23 mouse cellular contexts compared by ENCODE assay signal in genomic region chr3:149160833-149161232, GRCm38 (mm10).
DNase-seq lines count a peak whose midpoint lies in the region; ATAC-seq lines count a peak whose summit lies in the region.
"Had no signal": no experiment of that assay in that cellular context is flagged by ENCODE, and none has a peak within 500 bp of the region (broad histone marks: within the 10 kb centered on the region; RNA-seq: fewer than 3 reads in every experiment).

No protein-coding gene starts in this region.

- H3K9me3 ChIP-seq in embryonic facial prominence, embryonic 13.5 days, result no peaks in the 10 kb centered on the region
- no peaks in the 10 kb centered on the region for H3K9me3 ChIP-seq in embryonic facial prominence, embryonic 10.5 days
- H3K9me3 ChIP-seq in intestine, embryonic 14.5 days (ENCODE audit: control insufficient read depth, low read length), result no peaks in the 10 kb centered on the region
- no peaks in the 10 kb centered on the region for H3K9me3 ChIP-seq in intestine, embryonic 16.5 days (ENCODE audit: control insufficient read depth, low read length)
- H3K9me3 ChIP-seq: forebrain, embryonic 10.5 days; forebrain, embryonic 13.5 days; heart, embryonic 10.5 days; heart, embryonic 13.5 days; hindbrain, embryonic 12.5 days; hindbrain, embryonic 15.5 days had no signal

- no peak overlapping the region for H3K4me2 ChIP-seq in embryonic facial prominence, embryonic 13.5 days
- no peak overlapping the region for H3K4me2 ChIP-seq in intestine, embryonic 14.5 days (ENCODE audit: low read length)
- no peak overlapping the region for H3K4me2 ChIP-seq in intestine, embryonic 16.5 days (ENCODE audit: low read depth, low read length)
- H3K4me2 ChIP-seq: forebrain, embryonic 13.5 days; heart, embryonic 13.5 days; hindbrain, embryonic 12.5 days; hindbrain, embryonic 15.5 days had no signal

- H3K4me1 ChIP-seq in embryonic facial prominence, embryonic 13.5 days, result peaks cover 5% of the 10 kb centered on the region; the same call in 1 of the 2 replicates
- no peaks in the 10 kb centered on the region for H3K4me1 ChIP-seq in embryonic facial prominence, embryonic 10.5 days
- H3K4me1 ChIP-seq in intestine, embryonic 14.5 days (replicated peaks; ENCODE audit: control insufficient read depth, insufficient read depth, low read length), result peaks cover 10% of the 10 kb centered on the region; the same call in 1 of the 2 replicates
- 0 out of 2 replicates have a peak, but pooled peaks cover 2% of the 10 kb centered on the region for H3K4me1 ChIP-seq in intestine, embryonic 16.5 days (ENCODE audit: control insufficient read depth, insufficient read depth, low read length)
- H3K4me1 ChIP-seq: forebrain, embryonic 13.5 days; hindbrain, embryonic 12.5 days; hindbrain, embryonic 15.5 days had no signal

- no peak for DNase-seq in embryonic facial prominence, embryonic 10.5 days (ENCODE audit: low spot score)
- DNase-seq in intestine, embryonic 14.5 days (ENCODE audit: low spot score), result peak; percentile 6
- peak; percentile 58 for DNase-seq in brain, adult 2 months (ENCODE audit: low read depth, low spot score)
- DNase-seq in kidney, postnatal 36 days, result no peak
- DNase-seq: adrenal gland, adult 8-10 months; adrenal gland, postnatal 36 days; cerebellum, adult 11 months; cerebellum, adult 2 months; cerebellum, adult 9-11 months; cerebellum, postnatal 25 days; gastrocnemius, postnatal 25 days; heart, adult 2 months had no signal

- no peaks in the 10 kb centered on the region for H3K27me3 ChIP-seq in embryonic facial prominence, embryonic 13.5 days
- no peaks in the 10 kb centered on the region; the same call in 1 of the 2 replicates for H3K27me3 ChIP-seq in embryonic facial prominence, embryonic 10.5 days (replicated peaks; ENCODE audit: low read depth, poor library complexity, severe bottlenecking)
- no peaks in the 10 kb centered on the region for H3K27me3 ChIP-seq in intestine, embryonic 14.5 days (replicated peaks; ENCODE audit: control insufficient read depth, insufficient read depth, low read length)
- H3K27me3 ChIP-seq in intestine, embryonic 16.5 days (replicated peaks; ENCODE audit: control insufficient read depth, insufficient read depth, low read length), result no peaks in the 10 kb centered on the region
- H3K27me3 ChIP-seq: forebrain, embryonic 13.5 days; heart, embryonic 13.5 days; hindbrain, embryonic 12.5 days; hindbrain, embryonic 15.5 days had no signal

- H3K36me3 ChIP-seq in embryonic facial prominence, embryonic 13.5 days, result no peaks in the 10 kb centered on the region
- no peaks in the 10 kb centered on the region for H3K36me3 ChIP-seq in embryonic facial prominence, embryonic 10.5 days (replicated peaks)
- H3K36me3 ChIP-seq in intestine, embryonic 14.5 days (ENCODE audit: control insufficient read depth, insufficient read depth, low read length), result no peaks in the 10 kb centered on the region
- H3K36me3 ChIP-seq in intestine, embryonic 16.5 days (ENCODE audit: control insufficient read depth, insufficient read depth, low read length), result no peaks in the 10 kb centered on the region
- H3K36me3 ChIP-seq: forebrain, embryonic 10.5 days; heart, embryonic 10.5 days; heart, embryonic 13.5 days; hindbrain, embryonic 12.5 days; hindbrain, embryonic 15.5 days had no signal

- peak overlapping the region; percentile 5; the same call in 1 of the 2 replicates for H3K27ac ChIP-seq in embryonic facial prominence, embryonic 13.5 days
- H3K27ac ChIP-seq in embryonic facial prominence, embryonic 10.5 days (replicated peaks), result no peak overlapping the region
- H3K27ac ChIP-seq in intestine, embryonic 14.5 days (ENCODE audit: low read depth), result no peak overlapping the region
- H3K27ac ChIP-seq in intestine, embryonic 16.5 days (ENCODE audit: low read length), result no peak overlapping the region
- H3K27ac ChIP-seq: forebrain, embryonic 10.5 days; forebrain, embryonic 13.5 days; heart, adult 2 months; heart, embryonic 10.5 days; heart, embryonic 13.5 days; hindbrain, embryonic 12.5 days; hindbrain, embryonic 15.5 days had no signal

- 58% methylated on average over 11 of the region's 11 CpGs for WGBS in embryonic facial prominence, embryonic 13.5 days
- WGBS in embryonic facial prominence, embryonic 10.5 days, result 89% methylated on average over 11 of the region's 11 CpGs
- WGBS in intestine, embryonic 14.5 days, result 86% methylated on average over 11 of the region's 11 CpGs
- 84% methylated on average over 11 of the region's 11 CpGs for WGBS in intestine, embryonic 16.5 days

- no peak overlapping the region for H3K4me3 ChIP-seq in embryonic facial prominence, embryonic 13.5 days
- no peak overlapping the region for H3K4me3 ChIP-seq in embryonic facial prominence, embryonic 10.5 days
- H3K4me3 ChIP-seq in intestine, embryonic 14.5 days (ENCODE audit: low read depth, low read length), result no peak overlapping the region
- H3K4me3 ChIP-seq in intestine, embryonic 16.5 days (ENCODE audit: low read length), result no peak overlapping the region
- H3K4me3 ChIP-seq: forebrain, embryonic 10.5 days; forebrain, embryonic 13.5 days; heart, adult 2 months; heart, embryonic 10.5 days; heart, embryonic 13.5 days; hindbrain, embryonic 12.5 days; hindbrain, embryonic 15.5 days had no signal

- ATAC-seq in embryonic facial prominence, embryonic 13.5 days (ENCODE audit: insufficient number of reproducible peaks, insufficient read depth, low FRiP score, low TSS enrichment, low read depth), result no peak
- no peak for ATAC-seq in intestine, embryonic 14.5 days (replicated peaks; ENCODE audit: low FRiP score, low TSS enrichment, low read depth)
- ATAC-seq in intestine, embryonic 16.5 days, result no peak
- ATAC-seq: activated CD4-positive, CD25-positive, alpha-beta regulatory T cell, adult 4 months; forebrain, embryonic 13.5 days; forebrain, embryonic 16.5 days; intestine, postnatal 0 days had no signal

- no peak overlapping the region for H3K9ac ChIP-seq in embryonic facial prominence, embryonic 13.5 days
- no peak overlapping the region for H3K9ac ChIP-seq in intestine, embryonic 14.5 days (ENCODE audit: low read length)
- no peak overlapping the region for H3K9ac ChIP-seq in intestine, embryonic 16.5 days (ENCODE audit: low read depth, low read length)
- H3K9ac ChIP-seq: forebrain, embryonic 13.5 days; heart, embryonic 13.5 days; hindbrain, embryonic 12.5 days; hindbrain, embryonic 15.5 days had no signal

Comparison
In these comparisons a context has a peak if more than half of its experiments do, and no peak if none do; other contexts are left out.
1. DNase-seq: peak in intestine, embryonic 14.5 days (single experiment) and brain, adult 2 months (single experiment); none in embryonic facial prominence, embryonic 10.5 days (single experiment) and kidney, postnatal 36 days (0 of 2).